Mouse (Mus musculus) urinary bladder, postnatal 14 days (tissue): ENCODE measurements around the gene Mthfd2l.

ENCODE experiments used
- DNase-seq: peaks from one replicate; pipeline ENCODE4 v3.0.0; 2021; ENCODE audit warnings: low spot score

The Mthfd2l gene

DNA sequence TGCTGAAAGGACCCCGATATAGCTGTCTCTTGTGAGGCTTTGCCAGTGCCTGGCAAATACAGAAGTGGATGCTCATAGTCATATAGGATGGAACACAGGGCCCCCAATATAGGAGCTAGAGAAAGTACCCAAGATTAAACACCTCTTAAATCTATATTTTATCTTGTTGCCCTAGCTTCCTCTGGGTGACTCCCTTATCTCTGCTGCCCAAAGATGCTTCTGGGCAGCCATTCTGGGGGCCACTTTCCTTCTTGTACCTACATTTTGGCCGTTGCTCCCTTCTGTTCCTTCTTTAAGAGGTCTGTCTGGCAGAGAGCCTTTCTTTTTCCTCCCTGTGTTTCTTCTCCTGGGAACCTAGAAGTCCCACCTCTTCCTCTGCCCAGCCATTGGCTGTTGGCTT lies 14.5 kb downstream of the Mthfd2l start:
- DNase-seq, result no peak

GRCm38 (mm10) chr5:90949499-90949898 lies 18.6 kb downstream of the Mthfd2l start:
- no peak for DNase-seq

DNA sequence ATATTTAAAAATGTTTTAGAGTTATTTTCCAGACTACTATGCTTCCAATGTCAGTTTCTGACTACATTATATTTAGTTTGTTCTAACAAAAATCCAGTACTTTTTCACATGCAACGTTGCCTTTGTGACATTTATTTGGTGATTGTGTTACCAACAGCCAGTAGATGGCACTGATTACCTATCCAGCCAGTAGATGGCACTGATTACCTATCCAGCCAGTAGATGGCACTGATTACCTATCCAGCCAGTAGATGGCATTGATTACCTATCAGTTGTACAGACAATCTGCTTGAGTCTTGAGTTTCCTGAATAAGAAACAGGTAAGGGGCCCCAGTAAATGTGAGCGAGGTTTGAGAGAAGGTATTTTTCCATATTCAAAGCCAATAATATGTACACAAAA lies 20.6 kb downstream of the Mthfd2l start:
- peak; percentile 23 for DNase-seq

DNA sequence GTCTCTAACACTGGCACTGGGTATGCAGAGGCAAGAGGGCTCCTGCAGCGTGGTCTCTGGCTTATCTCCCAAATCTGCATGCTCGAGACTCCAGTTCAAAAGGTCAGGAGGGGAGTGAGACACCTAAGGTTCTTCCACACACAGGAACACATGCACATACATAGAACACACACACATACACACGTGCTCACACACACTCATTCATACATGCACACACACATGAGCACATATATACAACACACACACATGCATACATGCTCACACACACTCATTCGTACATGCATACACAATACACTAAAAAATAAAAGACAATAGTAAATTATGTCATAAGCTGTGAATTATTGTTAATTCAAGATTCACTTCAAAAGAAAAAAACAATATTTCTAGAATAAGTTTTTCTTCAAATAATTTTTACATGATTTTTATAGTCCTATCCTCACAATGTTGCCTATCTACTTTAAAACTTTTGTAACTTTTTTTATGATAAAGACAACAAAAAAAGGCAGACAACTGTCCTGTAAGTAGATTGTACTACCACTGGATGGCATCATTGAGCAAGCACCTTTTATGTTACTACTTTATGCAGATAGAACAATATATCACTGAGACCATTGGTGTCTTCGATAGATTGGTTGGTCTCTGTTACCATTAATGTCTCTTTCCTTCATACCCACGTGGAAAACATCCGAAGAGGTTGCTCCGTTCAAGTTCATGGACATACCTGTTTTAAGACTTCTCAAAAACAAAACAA lies 22.0 kb downstream of the Mthfd2l start:
- DNase-seq, result no peak

DNA sequence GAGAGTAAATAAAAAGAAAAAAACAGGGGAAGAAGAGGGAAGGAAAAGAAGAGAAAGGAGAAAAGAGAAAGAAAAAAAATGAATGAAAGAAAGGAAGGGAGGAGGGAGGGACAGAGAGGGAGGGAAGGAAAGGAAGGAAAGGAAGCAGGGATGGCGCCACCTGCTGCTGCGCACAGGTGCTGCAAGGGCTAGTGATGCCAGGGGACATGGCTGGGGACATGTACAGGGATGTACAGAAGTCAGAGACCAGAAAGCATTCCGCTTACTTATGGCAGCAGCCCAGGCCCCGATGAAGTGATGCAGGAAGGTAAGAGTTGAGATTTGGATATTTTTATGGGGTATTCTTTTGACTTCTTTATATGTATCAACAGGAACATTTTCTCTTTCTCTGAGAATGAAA lies 33.4 kb downstream of the Mthfd2l start:
- peak; percentile 14 for DNase-seq

DNA sequence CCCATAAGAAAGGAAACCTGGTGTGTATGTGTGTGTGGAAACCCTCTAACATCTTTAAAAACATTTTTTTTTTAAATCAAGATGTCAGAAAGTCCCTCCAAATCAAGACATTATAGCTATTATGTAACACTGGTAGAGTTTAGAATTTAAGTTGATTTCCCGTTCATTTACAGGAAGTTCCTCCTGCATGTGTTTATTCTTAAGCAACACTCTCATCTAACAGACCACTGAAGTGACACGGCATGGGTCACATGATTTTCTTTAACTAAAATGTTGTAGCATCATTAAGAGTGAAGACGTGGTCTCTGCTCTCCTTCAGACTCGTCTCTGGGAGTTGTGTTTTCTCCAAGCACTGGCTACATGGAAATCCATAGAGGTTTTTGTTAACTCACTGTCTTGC lies 33.8 kb downstream of the Mthfd2l start:
- no peak for DNase-seq

DNA sequence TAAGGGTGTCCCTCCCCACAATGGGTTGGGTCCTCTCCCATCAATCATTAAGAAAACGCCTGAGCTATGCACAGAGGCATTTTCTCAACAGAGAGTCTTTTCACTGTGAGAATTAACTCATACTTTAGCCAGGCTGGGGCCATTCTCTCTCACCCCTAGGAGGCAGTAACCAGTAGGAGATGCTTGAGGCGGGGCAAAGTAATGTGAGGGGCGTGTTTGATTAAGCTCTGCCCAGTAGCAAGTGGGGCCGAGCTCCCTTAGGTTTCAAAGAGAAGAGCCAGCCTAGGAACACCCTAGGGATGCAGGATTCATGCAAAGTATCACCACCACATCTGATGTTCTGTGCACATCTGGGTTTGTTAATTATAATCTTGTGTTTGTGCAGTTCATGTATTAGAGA lies 34.5 kb downstream of the Mthfd2l start:
- no peak for DNase-seq

GRCm38 (mm10) chr5:90977244-90977643 lies 46.3 kb downstream of the Mthfd2l start:
- peak; percentile 79 for DNase-seq

- DNase-seq, result no peak
Measured at GRCm38 (mm10) chr5:90980297-90980696, 49.4 kb downstream of the Mthfd2l start.

DNA sequence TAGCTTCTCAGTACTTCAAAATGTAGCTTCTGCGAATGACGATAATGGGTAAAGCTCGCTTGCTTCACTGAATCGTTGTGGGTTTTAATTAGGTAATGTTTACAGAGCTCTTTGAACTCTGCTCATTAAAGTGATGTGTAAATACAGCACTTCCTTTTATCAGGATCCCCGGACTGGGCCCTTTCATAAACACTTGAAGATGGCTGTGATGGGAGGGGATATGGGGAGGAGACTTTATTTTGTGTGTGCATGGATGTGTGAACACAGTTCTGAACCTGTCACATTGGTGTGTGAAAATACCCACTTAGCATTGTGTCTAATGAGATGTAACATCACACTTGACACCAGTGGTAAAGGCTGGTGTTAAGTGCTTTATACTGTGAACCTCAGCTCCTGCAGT lies 56.7 kb downstream of the Mthfd2l start:
- DNase-seq, result no peak

DNA sequence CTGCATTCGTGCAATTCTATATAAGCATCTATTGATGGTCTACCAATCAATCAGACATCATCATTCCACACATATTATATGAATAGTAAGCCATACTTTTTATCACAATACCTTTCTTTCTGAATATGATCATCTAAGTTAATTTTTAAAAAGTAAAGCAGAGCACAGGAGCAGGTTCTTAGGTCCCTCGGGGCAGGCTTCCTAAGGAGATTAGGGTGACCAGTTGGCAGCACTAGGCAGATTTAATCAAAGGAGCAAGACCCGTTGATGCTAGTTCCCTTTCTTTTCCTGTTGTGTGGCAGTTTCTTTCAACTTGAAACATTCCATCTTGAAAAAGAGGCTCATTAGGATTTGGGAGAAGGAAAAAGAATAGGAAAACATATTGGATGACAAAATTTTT lies 57.2 kb downstream of the Mthfd2l start:
- no peak for DNase-seq

DNA sequence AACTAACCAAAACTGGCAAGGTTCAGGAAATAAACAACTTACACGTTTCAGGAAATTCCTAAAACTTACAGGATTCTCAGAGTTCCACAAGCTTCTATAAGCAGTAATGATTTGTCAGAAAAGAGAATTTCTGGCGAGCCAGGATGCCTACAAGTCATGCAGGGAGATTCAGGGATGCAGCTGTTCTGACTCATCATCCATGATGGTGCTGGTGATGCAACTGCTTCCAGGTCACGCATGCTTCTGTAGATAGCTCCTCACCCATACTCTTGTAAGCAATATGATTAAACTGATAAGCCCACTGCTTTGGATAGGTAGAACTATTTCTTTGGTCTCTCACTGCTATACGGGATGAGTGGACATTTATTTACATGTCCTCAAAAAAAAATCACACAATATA lies 57.7 kb downstream of the Mthfd2l start:
- no peak for DNase-seq

DNA sequence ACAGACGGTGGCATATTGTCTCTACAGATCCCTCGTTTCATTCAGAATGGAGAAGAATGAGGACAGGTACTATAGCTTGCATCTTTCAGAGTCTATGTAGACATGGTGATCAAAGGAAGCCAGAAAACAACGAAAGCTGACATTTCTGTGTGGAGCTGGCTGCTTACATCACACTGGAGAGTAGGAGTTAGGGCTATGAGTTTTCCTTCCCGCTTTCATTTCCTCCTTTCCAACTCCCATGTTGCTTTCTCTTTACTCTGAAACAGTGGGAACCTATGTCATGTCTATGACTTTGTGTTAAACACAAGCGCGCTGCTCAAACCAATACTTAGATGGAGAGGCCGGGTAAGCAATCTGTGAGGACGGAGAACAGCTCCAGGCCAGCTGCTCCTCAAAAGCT lies 69.0 kb downstream of the Mthfd2l start:
- no peak for DNase-seq

- DNase-seq, result no peak
Measured at GRCm38 (mm10) chr5:91015216-91015615, 84.3 kb downstream of the Mthfd2l start.

GRCm38 (mm10) chr5:91023114-91023513 lies 92.2 kb downstream of the Mthfd2l start:
- no peak for DNase-seq

GRCm38 (mm10) chr5:91027164-91027563 lies 96.2 kb downstream of the Mthfd2l start, which contains the start of gene Epgn:
Gene Epgn, plus strand, starts transcription at chr5:91027464.
- DNase-seq, result no peak

- DNase-seq, result no peak
Measured at GRCm38 (mm10) chr5:91027840-91028239, 96.9 kb downstream of the Mthfd2l start.

DNA sequence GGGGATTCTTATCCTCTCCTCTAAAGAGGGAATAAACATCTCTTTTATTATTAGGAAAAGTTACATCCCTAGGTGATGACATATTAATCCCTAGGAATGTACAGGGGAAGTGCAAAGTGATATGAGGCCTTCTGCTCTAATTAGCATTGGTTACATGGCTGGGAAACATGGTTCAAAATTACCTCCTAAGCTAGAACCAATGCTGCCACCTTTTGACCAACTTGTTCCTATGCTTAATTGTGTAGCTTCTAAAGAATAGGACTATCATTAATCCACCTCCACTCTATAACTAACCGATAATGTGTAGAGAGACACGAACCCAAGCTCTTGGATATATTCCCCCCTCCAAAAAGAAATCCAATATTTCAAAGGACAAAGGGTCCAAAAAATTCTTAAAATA lies 99.7 kb downstream of the Mthfd2l start:
- no peak for DNase-seq

DNA sequence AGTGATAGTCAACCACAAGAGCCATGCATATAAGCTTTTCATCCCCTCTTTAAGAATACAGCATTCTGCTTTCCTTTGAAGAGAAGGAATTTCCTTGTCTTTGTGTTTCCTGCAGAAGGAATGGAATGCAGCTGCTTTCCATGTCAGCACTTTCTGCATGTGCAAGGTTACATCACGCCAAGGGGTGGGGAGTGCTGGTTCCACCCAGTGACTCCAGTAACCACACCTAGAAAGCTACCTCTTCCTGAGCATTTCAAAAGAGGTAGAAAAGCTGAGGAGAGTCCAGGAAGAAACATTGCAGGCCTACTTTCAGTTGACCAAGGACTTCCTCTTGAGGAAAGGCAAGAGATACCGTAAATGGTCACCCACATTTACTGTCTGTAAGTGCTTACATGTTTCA lies 104.4 kb downstream of the Mthfd2l start:
- DNase-seq, result no peak

GRCm38 (mm10) chr5:91036628-91037027 lies 105.7 kb downstream of the Mthfd2l start:
- no peak for DNase-seq

DNA sequence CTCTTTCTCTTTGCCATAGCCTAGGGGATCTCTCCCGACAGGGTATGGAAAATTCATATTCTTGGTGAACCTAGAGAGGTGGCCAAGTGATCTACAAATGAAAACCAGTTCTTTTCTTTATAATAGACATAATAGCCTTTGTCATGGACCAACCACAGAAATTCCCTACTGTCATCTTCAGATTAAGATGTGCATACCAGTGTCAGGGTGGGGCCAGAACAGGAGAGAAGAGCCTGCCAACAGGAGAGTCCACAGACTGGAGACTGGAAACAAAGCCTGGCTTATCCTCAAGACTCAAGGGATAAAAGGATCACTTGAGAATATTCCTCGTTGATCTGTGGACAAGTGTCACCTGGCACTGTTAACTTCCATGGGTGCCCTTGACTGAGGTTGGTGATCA lies 106.8 kb downstream of the Mthfd2l start:
- no peak for DNase-seq

GRCm38 (mm10) chr5:91038547-91038946 lies 107.6 kb downstream of the Mthfd2l start:
- peak; percentile 92 for DNase-seq

DNA sequence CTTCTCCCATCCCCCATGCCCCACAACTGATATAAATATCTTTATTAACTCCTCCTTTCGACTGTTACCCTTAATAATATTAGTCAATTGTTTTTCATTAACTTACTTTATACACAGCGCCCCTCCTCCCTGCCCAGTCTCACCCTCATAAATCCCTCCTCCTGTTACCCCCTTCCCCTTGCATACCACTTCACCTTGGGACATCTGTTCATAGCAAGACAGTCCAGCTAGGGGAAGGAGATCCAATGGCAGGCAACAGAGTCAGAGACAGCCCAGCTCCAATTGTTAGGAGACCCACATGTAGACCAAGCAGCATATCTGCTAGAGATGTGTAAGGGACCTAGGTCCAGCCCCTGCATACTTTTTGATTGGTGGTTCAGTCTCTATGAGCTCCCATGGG lies 108.0 kb downstream of the Mthfd2l start:
- no peak for DNase-seq

DNA sequence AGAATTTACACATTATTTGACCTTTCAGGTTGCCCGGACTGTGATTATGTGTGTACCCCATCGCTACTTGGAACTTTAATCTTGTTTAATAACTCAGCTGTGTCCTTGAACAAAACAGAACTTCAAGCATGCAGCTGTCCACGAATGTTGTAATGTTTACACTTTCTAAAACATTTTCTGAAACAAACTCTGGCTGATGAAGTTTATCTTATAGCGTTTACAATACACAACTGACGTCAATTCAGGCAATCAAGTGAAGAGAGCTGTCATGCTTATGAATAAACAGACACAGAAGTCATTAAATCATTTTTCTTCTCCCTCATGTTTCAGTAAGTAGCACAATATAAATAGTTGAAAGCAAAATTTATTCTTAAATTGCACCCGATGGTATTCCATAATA lies 117.1 kb downstream of the Mthfd2l start:
- no peak for DNase-seq
